Mouse (Mus musculus): ENCODE results near the gene Fer.

Gene Fer

GRCm38 (mm10) chr17:64085493-64085892 is 222.6 kb downstream of the Fer start:
- DNase-seq (ENCODE audit: low read depth in 1 of 2, low spot score in 2 of 2): no peak

DNA sequence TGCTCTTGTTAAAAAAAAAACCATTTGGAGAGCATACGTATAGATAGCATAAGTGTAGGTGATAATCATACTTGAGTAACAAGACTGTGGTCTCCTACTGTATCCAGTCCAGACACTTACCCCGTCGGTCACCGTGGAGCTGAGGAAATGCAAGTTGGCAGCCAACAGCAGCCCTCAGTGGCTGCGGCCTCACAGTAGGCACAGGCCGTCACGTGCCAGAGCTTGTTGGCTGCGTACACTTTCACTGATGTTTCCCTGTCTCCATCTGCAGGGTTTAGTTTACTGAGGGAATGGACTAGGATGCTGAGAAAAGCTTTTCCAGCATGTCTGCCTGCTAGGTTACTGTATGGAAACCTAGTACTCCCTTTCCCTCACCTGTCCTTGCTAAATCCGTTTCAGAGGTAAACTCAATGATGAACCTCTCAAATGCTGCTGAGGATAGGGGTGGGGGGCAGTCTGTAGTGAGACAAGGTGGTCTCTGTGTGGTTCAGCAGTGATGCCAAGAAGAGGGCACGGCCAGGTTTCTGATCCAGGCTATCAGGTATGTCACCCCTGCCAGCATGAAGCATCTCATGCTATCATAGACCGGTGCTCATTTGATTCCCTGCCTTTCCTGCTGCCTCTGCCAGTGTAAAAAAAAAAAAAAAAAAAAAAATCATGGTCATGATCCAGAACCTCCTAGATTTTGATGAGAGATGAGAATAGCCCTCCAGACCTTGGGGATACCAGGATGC is 224.2 kb downstream of the Fer start:
- DNase-seq (ENCODE audit: low read depth in 1 of 2, low spot score in 2 of 2): no peak

- DNase-seq (ENCODE audit: low read depth in 1 of 2, low spot score in 2 of 2): no peak
Observed at GRCm38 (mm10) chr17:64087871-64088270, 225.0 kb downstream of the Fer start.

- no peak for DNase-seq (ENCODE audit: low read depth in 1 of 2, low spot score in 2 of 2)
Observed at GRCm38 (mm10) chr17:64093716-64094115, 230.9 kb downstream of the Fer start.

DNA sequence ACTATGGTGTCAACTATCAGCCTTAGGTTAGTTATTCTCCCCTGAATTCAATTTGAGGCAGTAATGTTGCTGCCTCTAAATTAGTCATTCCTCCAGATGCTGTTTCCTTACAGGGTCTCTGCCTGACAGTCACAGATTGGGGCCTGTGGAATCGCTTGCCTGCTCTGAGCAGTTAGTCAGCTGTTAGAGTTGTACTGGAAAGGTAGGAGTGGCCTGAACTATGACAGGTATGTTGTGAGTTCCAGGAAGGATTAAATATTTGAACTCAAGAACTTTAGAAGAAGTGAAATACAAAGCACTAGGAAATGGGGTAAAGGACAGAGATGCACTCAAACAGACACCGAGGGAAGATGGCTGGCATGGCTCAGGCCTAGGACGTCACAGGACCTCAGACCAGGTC is 233.9 kb downstream of the Fer start:
- DNase-seq (ENCODE audit: low read depth in 1 of 2, low spot score in 2 of 2): no peak

GRCm38 (mm10) chr17:64097788-64098359 is 235.0 kb downstream of the Fer start:
- DNase-seq (ENCODE audit: low read depth in 1 of 2, low spot score in 2 of 2): no peak

DNA sequence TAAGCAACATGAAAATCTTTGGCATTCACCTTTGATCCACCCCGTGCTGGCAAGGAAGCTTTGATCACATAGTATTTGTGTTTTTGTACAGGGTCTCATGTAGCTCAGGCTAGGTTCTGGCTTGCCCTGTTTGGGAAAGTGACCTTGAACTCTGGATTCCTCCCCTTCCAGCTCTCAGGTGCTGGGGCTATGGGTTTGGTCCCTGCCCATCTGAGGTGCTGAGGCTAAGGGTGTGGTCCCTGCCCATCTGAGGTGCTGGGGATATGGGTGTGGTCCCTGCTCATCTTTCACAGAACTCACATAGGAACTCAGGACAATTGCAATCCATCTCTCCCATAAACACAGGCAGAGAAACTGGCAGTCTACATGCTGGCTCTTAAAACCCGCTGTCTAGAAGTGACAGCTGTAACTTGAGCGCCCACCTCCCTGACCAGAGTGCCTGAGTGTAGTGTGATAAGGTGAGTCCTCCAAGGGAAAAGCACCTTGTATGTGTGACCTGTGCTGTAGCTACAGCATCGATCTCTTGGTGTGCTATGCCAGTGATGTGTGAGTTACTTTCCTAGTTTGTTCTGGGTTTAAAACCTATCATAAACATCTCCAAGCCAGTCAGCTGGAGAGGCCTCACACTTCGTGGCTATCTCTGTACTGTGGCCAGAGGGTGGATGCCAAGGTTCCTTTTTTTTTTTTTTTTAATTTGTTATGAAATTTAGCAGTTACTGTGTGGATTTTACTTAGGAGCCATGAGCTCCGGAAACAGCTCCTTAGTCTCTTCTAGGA is 236.7 kb downstream of the Fer start:
- DNase-seq (ENCODE audit: low read depth in 1 of 2, low spot score in 2 of 2): no peak

DNA sequence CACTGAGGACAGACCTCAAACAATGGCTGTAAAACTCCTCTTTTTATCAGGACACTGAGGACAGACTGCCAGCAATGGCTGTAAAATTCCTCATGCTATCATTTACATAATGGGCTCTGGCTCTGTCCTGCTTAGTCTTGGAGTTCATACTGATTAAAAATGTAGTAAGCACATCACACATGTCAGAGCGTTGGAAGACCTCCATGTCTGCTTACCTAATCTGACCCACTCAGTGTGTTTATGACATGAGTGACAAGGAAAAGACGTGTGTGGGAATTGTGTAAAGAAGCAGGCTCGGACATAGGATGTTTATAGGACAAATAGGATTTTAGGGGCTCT is 237.3 kb downstream of the Fer start:
- DNase-seq (ENCODE audit: low read depth in 1 of 2, low spot score in 2 of 2): no peak

- DNase-seq (ENCODE audit: low read depth in 1 of 2, low spot score in 2 of 2): no peak
Observed at GRCm38 (mm10) chr17:64108773-64109172, 245.9 kb downstream of the Fer start.

DNA sequence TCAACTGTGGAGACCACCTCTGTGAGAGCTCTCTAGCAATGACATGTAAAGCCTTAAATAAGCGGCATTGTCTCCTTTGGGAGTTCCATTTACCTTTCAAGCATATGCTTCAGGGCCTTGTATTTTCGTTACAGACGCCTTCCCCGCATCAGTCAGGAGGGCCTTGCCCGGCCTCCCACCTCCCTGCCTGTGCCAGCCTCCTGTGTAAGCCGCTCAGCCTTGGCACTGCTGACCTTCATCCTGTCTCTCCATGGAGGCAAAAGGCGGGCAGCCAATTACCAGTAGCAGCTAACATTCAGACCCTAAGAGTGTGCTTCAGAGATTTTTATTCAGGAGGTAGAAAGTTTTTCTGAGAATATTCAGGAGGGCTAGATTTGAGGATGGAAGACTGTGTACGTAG is 247.0 kb downstream of the Fer start:
- no peak for DNase-seq (ENCODE audit: low read depth in 1 of 2, low spot score in 2 of 2)

- DNase-seq (ENCODE audit: low read depth in 1 of 2, low spot score in 2 of 2): no peak
Observed at GRCm38 (mm10) chr17:64113625-64114024, 250.8 kb downstream of the Fer start.

GRCm38 (mm10) chr17:64116762-64117161 is 253.9 kb downstream of the Fer start:
- no peak for DNase-seq (ENCODE audit: low read depth in 1 of 2, low spot score in 2 of 2)

DNA sequence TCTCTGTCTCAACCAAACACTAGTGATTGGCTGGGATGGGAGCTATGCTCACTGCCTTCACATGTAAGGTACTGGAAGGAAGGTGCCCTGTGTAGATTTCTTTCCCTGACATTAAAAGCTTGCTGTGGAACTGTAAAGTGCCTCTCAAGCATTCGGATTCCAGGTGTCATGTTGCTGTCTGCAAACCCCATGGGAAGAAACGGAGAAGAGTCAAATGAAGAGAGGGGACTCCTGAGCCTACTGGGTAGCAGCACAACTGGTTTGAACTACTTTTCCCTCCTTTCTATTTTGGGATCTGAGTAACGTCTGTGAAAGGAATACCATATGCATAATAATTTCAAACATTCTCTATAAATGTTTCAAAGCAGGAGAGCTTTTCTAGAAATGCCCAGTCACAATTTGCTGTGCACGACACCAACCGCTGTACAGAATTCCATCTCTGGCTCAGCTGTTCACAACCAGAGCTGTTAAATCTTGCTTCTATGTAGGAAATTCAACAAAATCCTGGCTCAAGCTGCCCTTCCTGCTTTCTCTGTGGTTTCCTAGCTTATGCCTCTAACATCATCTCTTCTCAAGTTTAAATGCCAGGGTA is 256.9 kb downstream of the Fer start:
- no peak for DNase-seq (ENCODE audit: low read depth in 1 of 2, low spot score in 2 of 2)

DNA sequence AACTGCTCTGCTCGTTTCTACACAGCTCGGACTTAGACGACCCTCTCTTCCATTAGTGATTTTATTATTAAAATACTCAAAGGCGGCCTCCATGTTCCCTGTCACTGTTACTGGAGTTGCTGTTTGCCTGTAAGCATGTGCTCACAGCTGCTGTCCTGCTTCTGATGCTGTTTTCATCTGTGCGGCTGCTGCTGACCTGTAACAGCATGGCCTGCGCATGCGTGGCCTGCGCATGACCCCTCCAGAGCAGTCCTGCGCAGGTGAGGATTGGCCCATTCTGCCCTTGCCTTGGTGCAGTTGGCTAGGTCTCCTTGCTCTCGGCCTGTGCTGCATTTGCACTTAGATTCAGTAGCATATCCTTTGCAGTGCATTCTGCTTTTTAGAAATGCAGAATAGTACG is 259.7 kb downstream of the Fer start:
- no peak for DNase-seq (ENCODE audit: low read depth in 1 of 2, low spot score in 2 of 2)

- DNase-seq (ENCODE audit: low read depth in 1 of 2, low spot score in 2 of 2): no peak
Observed at GRCm38 (mm10) chr17:64123732-64124131, 260.9 kb downstream of the Fer start.

- no peak for DNase-seq (ENCODE audit: low read depth in 1 of 2, low spot score in 2 of 2)
Observed at GRCm38 (mm10) chr17:64126904-64127303, 264.0 kb downstream of the Fer start.

- no peak for DNase-seq (ENCODE audit: low read depth in 1 of 2, low spot score in 2 of 2)
Observed at GRCm38 (mm10) chr17:64129750-64130149, 266.9 kb downstream of the Fer start.

DNA sequence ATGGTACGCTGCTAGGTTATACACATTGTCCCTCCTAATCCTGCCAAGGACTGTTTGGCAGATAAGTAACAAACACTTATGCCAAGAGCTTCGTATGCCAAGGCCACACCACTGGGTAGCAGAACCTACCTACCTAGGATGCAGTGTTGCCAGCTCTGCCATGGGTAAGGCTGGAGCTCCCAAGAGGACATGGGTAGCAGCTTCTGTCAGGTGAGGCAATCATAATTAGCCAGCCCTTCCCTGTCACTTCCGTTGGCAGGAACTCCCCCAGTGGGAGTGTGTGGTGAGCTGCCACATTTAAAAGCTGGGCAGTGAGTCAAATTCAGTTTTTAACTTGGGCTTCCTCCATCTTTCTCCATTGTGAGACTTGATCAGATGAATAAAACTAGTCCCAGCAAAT is 267.5 kb downstream of the Fer start:
- no peak for DNase-seq (ENCODE audit: low read depth in 1 of 2, low spot score in 2 of 2)

GRCm38 (mm10) chr17:64132183-64132582 is 269.3 kb downstream of the Fer start:
- no peak for DNase-seq (ENCODE audit: low read depth in 1 of 2, low spot score in 2 of 2)

- DNase-seq (ENCODE audit: low read depth in 1 of 2, low spot score in 2 of 2): no peak
Observed at GRCm38 (mm10) chr17:64135941-64136650, 273.2 kb downstream of the Fer start.

DNA sequence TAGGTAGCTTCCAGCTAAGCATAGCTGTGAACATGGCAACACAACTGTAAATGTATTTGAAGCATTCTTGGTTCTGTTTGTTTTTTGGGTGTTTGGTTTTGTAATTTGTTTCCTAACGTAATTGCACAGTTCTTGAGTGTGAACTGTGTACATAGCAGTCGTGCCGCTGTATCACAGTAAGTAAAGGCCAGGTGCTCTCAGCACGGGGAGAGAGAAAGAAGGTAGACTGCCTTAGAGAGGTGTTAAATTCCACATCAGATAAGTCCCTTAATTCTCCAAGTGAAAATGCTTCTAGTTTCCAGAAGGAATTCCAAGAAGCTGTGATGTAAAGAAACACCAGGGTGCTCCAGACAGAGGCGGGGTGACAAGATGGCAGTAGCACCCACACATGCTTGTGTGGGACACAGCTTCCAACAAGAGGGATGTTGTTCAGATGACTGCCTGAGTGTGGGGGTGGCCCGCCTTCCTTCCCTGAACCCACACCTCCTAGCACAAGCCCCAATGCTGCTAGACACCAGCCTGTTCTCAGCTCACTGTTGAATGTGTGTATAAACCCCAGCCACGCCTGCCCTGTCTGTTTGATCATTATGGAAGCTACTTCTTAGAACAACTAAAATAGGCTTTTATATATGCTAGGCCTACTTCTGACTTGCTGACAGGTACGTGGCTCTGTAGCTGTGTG is 275.3 kb downstream of the Fer start:
- DNase-seq (ENCODE audit: low read depth in 1 of 2, low spot score in 2 of 2): no peak
